Mouse (Mus musculus) hematopoietic multipotent progenitor cell, adult 10-12 weeks (in vitro differentiated cells): ENCODE data around the gene Spaca9. TPM values are rescaled to one million over a fixed set of nuclear protein-coding genes. Genes with fewer than 3 reads are reported as not detected.

Source experiments
- polyA plus RNA-seq: library from polyadenylated mRNA; stranded (reverse); fragments of >175 nt; gene quantifications from 2 replicates; pipeline ENCODE4 v1.2.3, GENCODE M21; 2012; ENCODE audit warnings: low replicate concordance

The Spaca9 gene
- polyA plus RNA-seq = 0.58 and 0.88 TPM in 2 replicates

GRCm38 (mm10) chr2:28699361-28700335 is at the start of gene Spaca9, which contains the start of gene Ak8:
Gene Spaca9 (minus strand): TSS chr2:28699727.
Gene Ak8 (plus strand): TSS chr2:28700164.

Other genes starting within 250 kb of the Spaca9 start
- not detected in 2 replicates for gene 1700007K13Rik, start 233.4 kb downstream of the Spaca9 start, polyA plus RNA-seq
- 19.1 and 30.2 TPM in 2 replicates for gene Mrps2, start 231.7 kb downstream of the Spaca9 start, polyA plus RNA-seq
- gene Gbgt1, start 202.8 kb downstream of the Spaca9 start, polyA plus RNA-seq = 2.6 and 2.7 TPM in 2 replicates
- 0.44 TPM in 1 of 2 replicates, not detected in the other for gene Gm10134, start 193.6 kb downstream of the Spaca9 start, polyA plus RNA-seq
- 31.7 and 33.8 TPM in 2 replicates for gene Ralgds, start 186.6 kb downstream of the Spaca9 start, polyA plus RNA-seq
- gene Cel, start 136.3 kb downstream of the Spaca9 start, polyA plus RNA-seq = 0.48 TPM in 1 of 2 replicates, not detected in the other
- gene Gtf3c5, start 116.0 kb downstream of the Spaca9 start, polyA plus RNA-seq = 6.3 and 11.3 TPM in 2 replicates
- gene Gfi1b, start 77.7 kb downstream of the Spaca9 start, polyA plus RNA-seq = 2.2 and 37.9 TPM in 2 replicates
- gene Tsc1, start 58.5 kb downstream of the Spaca9 start, polyA plus RNA-seq = 3.1 and 7.3 TPM in 2 replicates
- 0.72 and 1.2 TPM in 2 replicates for gene Ak8, start 437 bp upstream of the Spaca9 start, polyA plus RNA-seq
- gene Gtf3c4, start 140.6 kb upstream of the Spaca9 start, polyA plus RNA-seq = 10.3 and 13.4 TPM in 2 replicates
- 3.4 and 5.1 TPM in 2 replicates for gene Ddx31, start 140.7 kb upstream of the Spaca9 start, polyA plus RNA-seq
- 0.09 and 0.21 TPM in 2 replicates for gene Barhl1, start 216.9 kb upstream of the Spaca9 start, polyA plus RNA-seq